Mouse (Mus musculus): ENCODE measurements around the gene Sik2. TPM values are rescaled to one million over a fixed set of nuclear protein-coding genes. Genes with fewer than 3 reads are reported as not detected.

Sik2 gene
- total and polyA plus RNA-seq, 3 experiments = 1.9 to 8.2 (median 6.0) TPM

GRCm38 (mm10) chr9:51030147-51030546, 21.3 kb upstream of the Sik2 start:
- Histone ChIP-seq H3K9me3 (replicated peaks; ENCODE audit: low read length) (no peaks in the 10 kb centered on the region), H3K4me1 (ENCODE audit: control insufficient read depth in 1 of 2, insufficient read depth in 2 of 2) (peaks cover 13 to 52% of the 10 kb centered on the region in 2 experiments; a peak in 3 of 4 replicates), H3K27ac (ENCODE audit: insufficient read depth, low read depth) (no peak overlapping the region), H3K4me2 (ENCODE audit: insufficient read depth, low read depth, poor library complexity, severe bottlenecking) (peak overlapping the region; percentile 38; the same call in 1 of the 2 replicates), H3K79me2 (replicated peaks; ENCODE audit: control insufficient read depth, extremely low read depth, insufficient read depth, poor library complexity, severe bottlenecking) (no peaks in the 10 kb centered on the region), H3K27me3 (replicated peaks) (no peaks in the 10 kb centered on the region), H3K4me3 (replicated peaks in 1 of 3; ENCODE audit: low read depth in 2 of 3, low read length in 2 of 3, poor library complexity in 1 of 3) (no peak overlapping the region), H3K36me3 (replicated peaks in 1 of 2; ENCODE audit: control insufficient read depth in 1 of 2, insufficient read depth in 1 of 2, low read length in 1 of 2) (no peaks in the 10 kb centered on the region), H3K9ac (ENCODE audit: insufficient read depth, low read depth) (no peak overlapping the region)
- TF ChIP-seq USF1 (IDR thresholded peaks at IDR 0.05; ENCODE audit: low read depth, low read length) = peak; percentile 56
- no peak for TF ChIP-seq RCOR1 (conservative IDR thresholded peaks at IDR 0.05; ENCODE audit: low read depth, low read length)
- no peak for TF ChIP-seq MAFK (IDR thresholded peaks at IDR 0.05; ENCODE audit: insufficient replicate concordance, low read length)
- peak; percentile 95 for TF ChIP-seq IRF4 (IDR thresholded peaks at IDR 0.05; ENCODE audit: low read depth, low read length)
- peak; percentile 54; the same call in 1 of the 2 replicates for TF ChIP-seq ETS1 (conservative IDR thresholded peaks at IDR 0.05; ENCODE audit: low read depth, low read length)
- TF ChIP-seq ZKSCAN1 (IDR thresholded peaks at IDR 0.05; ENCODE audit: borderline replicate concordance, low read depth, low read length) = no peak
- TF ChIP-seq BHLHE40 (IDR thresholded peaks at IDR 0.05; ENCODE audit: low read depth, low read length) = peak; percentile 95
- no peak for TF ChIP-seq JUND (conservative IDR thresholded peaks at IDR 0.05; ENCODE audit: low read depth, low read length)
- TF ChIP-seq USF2 (conservative IDR thresholded peaks at IDR 0.05; ENCODE audit: low read depth, low read length) = peak; percentile 48
- TF ChIP-seq EP300 (IDR thresholded peaks at IDR 0.05; ENCODE audit: low read length) = peak; percentile 92
- no peak for TF ChIP-seq ELF1 (IDR thresholded peaks at IDR 0.05; ENCODE audit: low read depth, low read length)
- no peak for TF ChIP-seq MAZ (IDR thresholded peaks at IDR 0.05; ENCODE audit: low read depth, low read length)
- no peak for TF ChIP-seq RAD21 (IDR thresholded peaks at IDR 0.05; ENCODE audit: low read depth, low read length)
- TF ChIP-seq POLR2AphosphoS2 (IDR thresholded peaks at IDR 0.05; ENCODE audit: low read depth, low read length) = no peak
- TF ChIP-seq MYC (IDR thresholded peaks at IDR 0.05; ENCODE audit: low read depth, low read length) = no peak
- no peak for TF ChIP-seq NELFE (IDR thresholded peaks at IDR 0.05; ENCODE audit: low read depth, low read length)
- dilution Hi-C loops (cut with MboI; ENCODE audit: extremely low pct_ligation_motif_present, extremely low pct_unique_long_range_greater_than_20kb, low sequenced_read_pairs) = no loop called here
- in situ Hi-C loops (cut with MboI; ENCODE audit: low pct_ligation_motif_present, low pct_unique_long_range_greater_than_20kb, low sequenced_read_pairs) = no loop called here
- DNase-seq (ENCODE audit: extremely low read depth) = peak; percentile 82

GRCm38 (mm10) chr9:51026952-51027351, 18.1 kb upstream of the Sik2 start:
- H3K4me1 ChIP-seq (ENCODE audit: control insufficient read depth in 1 of 2, insufficient read depth in 2 of 2) = peaks cover 5 to 20% of the 10 kb centered on the region in 2 experiments; a peak in 2 of 4 replicates
- DNase-seq (ENCODE audit: extremely low read depth) = peak; percentile 12
- H3K27ac ChIP-seq (ENCODE audit: insufficient read depth, low read depth) = no peak overlapping the region
- TF ChIP-seq SMC3 (IDR thresholded peaks at IDR 0.05; ENCODE audit: low read depth, low read length) (peak; percentile 34), USF1 (IDR thresholded peaks at IDR 0.05; ENCODE audit: low read depth, low read length) (peak; percentile 27; the same call in 1 of the 2 replicates), CTCF (conservative IDR thresholded peaks at IDR 0.05 in 1 of 2, IDR thresholded peaks at IDR 0.05 in 1 of 2; ENCODE audit: low read depth in 2 of 2, low read length in 2 of 2) (peak in 1 of 2 experiments; percentile 53; a peak in 2 of 4 replicates), USF2 (conservative IDR thresholded peaks at IDR 0.05; ENCODE audit: low read depth, low read length) (peak; percentile 17; the same call in 1 of the 2 replicates), RAD21 (IDR thresholded peaks at IDR 0.05; ENCODE audit: low read depth, low read length) (peak; percentile 30), UBTF (IDR thresholded peaks at IDR 0.05; ENCODE audit: low read depth, low read length) (no peak), POLR2AphosphoS2 (IDR thresholded peaks at IDR 0.05; ENCODE audit: low read depth, low read length) (no peak)
- no peak overlapping the region for H3K4me3 ChIP-seq (replicated peaks in 1 of 3; ENCODE audit: low read depth in 2 of 3, low read length in 2 of 3, poor library complexity in 1 of 3)
- H3K9ac ChIP-seq (ENCODE audit: insufficient read depth, low read depth) = no peak overlapping the region
- in situ Hi-C loops (cut with MboI; ENCODE audit: low pct_ligation_motif_present, low pct_unique_long_range_greater_than_20kb, low sequenced_read_pairs) (no loop called here), dilution Hi-C loops (cut with MboI; ENCODE audit: extremely low pct_ligation_motif_present, extremely low pct_unique_long_range_greater_than_20kb, low sequenced_read_pairs) (no loop called here)
- no peaks in the 10 kb centered on the region for H3K36me3 ChIP-seq (replicated peaks in 1 of 2; ENCODE audit: control insufficient read depth in 1 of 2, insufficient read depth in 1 of 2, low read length in 1 of 2)
- H3K4me2 ChIP-seq (ENCODE audit: insufficient read depth, low read depth, poor library complexity, severe bottlenecking) = no peak overlapping the region
- no peaks in the 10 kb centered on the region for H3K79me2 ChIP-seq (replicated peaks; ENCODE audit: control insufficient read depth, extremely low read depth, insufficient read depth, poor library complexity, severe bottlenecking)
- H3K9me3 ChIP-seq (replicated peaks; ENCODE audit: low read length) = no peaks in the 10 kb centered on the region
- H3K27me3 ChIP-seq (replicated peaks) = peaks cover 2% of the 10 kb centered on the region
